Mouse (Mus musculus) heart, adult 2 months (tissue): Measurements from ENCODE around the gene Etv2. TPM values are rescaled to one million over a fixed set of nuclear protein-coding genes. Genes with fewer than 3 reads are reported as not detected.

Experiments
- DNase-seq, 2 experiments: peaks; one replicate each; pipeline ENCODE4 v3.0.0; 2021
- H3K27ac ChIP-seq: fragments of 200-600 bp; 2 replicates; pipeline ENCODE4 v1.8.1; 2022
- H3K27me3 ChIP-seq: fragments of 200-500 bp; 2 replicates; pipeline ENCODE4 v1.6.1; 2012; ENCODE audit warnings: mild to moderate bottlenecking, low read length, inconsistent platforms, mixed read lengths; ENCODE audit not compliant: control insufficient read depth, insufficient read depth
- H3K36me3 ChIP-seq: fragments of 200-500 bp; 2 replicates; pipeline ENCODE4 v1.6.1; 2012; ENCODE audit warnings: low read length, inconsistent platforms; ENCODE audit not compliant: control insufficient read depth, insufficient read depth
- H3K4me1 ChIP-seq: fragments of 200-500 bp; 2 replicates; pipeline ENCODE4 v1.6.1; 2011; ENCODE audit warnings: low read length; ENCODE audit not compliant: control insufficient read depth, insufficient read depth
- H3K4me3 ChIP-seq: fragments of 200-600 bp; 2 replicates; pipeline ENCODE4 v1.8.1; 2022
- H3K79me2 ChIP-seq: fragments of 200-500 bp; replicated peaks from 2 replicates; pipeline ENCODE4 v1.6.1; 2012; ENCODE audit warnings: mild to moderate bottlenecking, inconsistent platforms, low read length, moderate library complexity, mixed read lengths; ENCODE audit not compliant: control insufficient read depth, insufficient read depth
- H3K9ac ChIP-seq: fragments of 200-500 bp; 2 replicates; pipeline ENCODE4 v1.6.1; 2012; ENCODE audit warnings: low read depth, mild to moderate bottlenecking, control low read depth, inconsistent platforms, low read length, mixed read lengths
- CTCF ChIP-seq: fragments of 200-600 bp; IDR thresholded peaks from 2 replicates; pipeline ENCODE4 v1.8.1; 2022; ENCODE audit warnings: antibody characterized with exemption, mild to moderate bottlenecking, moderate library complexity
- EP300 ChIP-seq: fragments of 200-500 bp; IDR thresholded peaks from 2 replicates; pipeline ENCODE4 v1.6.1; 2011; ENCODE audit warnings: low read depth, low read length, control low read depth; ENCODE audit not compliant: insufficient read depth
- POLR2A ChIP-seq: fragments of 200-500 bp; IDR thresholded peaks from 2 replicates; pipeline ENCODE4 v1.6.1; 2011; ENCODE audit warnings: mild to moderate bottlenecking, low read depth, low read length, control low read depth; ENCODE audit not compliant: insufficient read depth
- WGBS: fragments of 180-500 bp; shearing (Covaris S2); methylation state at CpG from one replicate; pipeline ENCODE4 v1.1.7; 2018; 5-methylcytosine and 5-hydroxymethylcytosine counted together
- intact Hi-C: fragments of 180-260 bp; cut with DNase I; formaldehyde crosslinking; loops from one replicate; pipeline ENCODE4 v1.15.1; 2025
- polyA plus RNA-seq: library from polyadenylated mRNA; depleted of rRNA; stranded (reverse); fragments of >200 nt; gene quantifications from 2 replicates; pipeline ENCODE4 v1.2.3, GENCODE M21; 2012
- total RNA-seq, 2 experiments: library from RNA; stranded (reverse); gene quantifications; 2 replicates each; pipeline ENCODE4 v1.2.3; 2021

The Etv2 gene
- total and polyA plus RNA-seq, 3 experiments, result not detected

DNA sequence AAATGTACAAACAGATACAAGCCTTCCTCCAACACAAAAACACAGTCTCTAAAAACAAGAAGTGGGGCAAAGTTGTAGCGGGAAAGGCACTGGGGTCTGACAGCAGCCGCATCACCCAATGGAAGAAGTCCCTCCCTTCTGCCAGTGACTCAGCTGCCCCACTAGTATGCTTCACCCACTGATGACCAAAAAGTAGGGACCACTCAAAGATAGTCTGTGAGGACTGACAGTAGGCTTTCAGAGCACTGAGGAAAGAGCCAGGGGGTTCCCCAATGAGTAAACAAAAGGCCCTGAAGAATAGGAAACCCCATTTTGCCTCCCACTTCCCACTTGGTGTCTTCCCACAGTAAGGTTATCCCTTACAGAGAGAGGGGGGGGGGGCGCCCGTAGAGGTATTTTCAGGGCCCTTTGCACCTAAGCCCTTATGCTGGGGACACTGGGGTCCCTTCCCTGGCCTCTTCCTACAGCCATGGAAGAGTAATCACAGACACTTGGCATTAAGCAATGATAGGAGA is 41.1 kb downstream of the Etv2 start:
- 49% methylated on average over 4 of the region's 4 CpGs for WGBS
- DNase-seq, result no peak
- Histone ChIP-seq H3K4me1 (no peaks in the 10 kb centered on the region), H3K27ac (no peak overlapping the region), H3K9ac (no peak overlapping the region), H3K27me3 (no peaks in the 10 kb centered on the region), H3K79me2 (no peaks in the 10 kb centered on the region), H3K4me3 (no peak overlapping the region), H3K36me3 (no peaks in the 10 kb centered on the region)
- no peak for TF ChIP-seq EP300
- no peak for TF ChIP-seq CTCF
- TF ChIP-seq POLR2A, result no peak
- intact Hi-C loops, result loop anchor here (5.0 to 10.0 kb wide), 2 partner anchors 268 to 360 kb away; partner anchors contain the start of genes Ffar1 and Usf2

DNA sequence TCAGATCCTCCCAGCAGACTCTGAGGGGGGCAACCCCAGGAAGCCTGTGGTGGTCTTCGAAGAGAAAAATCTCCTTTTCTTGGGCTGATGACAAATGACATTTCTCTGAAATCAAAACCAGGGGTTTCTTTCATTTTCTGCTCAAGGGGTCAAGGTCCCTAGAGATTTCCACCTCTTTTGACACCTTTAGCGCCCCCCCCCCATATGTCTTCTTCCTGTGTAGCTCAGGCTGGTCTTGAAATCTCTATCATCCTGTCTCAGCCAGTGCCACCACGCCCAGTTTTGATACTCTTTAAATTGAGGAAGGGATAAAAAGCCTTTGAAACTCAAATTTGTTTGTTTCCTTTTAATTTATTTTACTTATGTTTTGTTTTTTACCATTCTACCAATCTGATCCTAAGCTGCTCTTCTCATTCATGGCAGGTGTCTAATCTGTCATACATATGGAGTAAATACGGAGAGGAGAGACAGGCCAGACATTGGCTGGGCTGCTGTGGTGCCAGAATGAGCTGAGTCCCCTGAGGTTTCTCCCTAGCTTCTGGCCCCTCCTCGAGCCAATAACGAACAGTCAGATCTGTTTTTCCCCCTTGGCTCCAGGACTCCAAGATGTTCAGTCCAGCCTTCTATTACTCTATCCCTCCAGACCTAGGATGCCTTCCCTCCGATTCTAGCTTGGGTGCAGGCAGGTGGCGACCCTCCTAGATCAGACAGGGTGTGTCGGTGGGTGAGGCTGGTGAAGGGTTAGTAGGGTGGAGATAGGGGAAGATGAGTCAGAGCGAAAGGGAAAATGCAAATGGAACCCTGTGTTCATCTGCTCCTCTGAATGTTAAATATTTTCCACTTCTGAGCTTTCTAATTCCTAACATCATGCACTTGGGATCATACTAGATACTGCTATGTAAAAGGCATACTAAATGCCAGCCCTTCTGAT is 41.8 kb downstream of the Etv2 start:
- TF ChIP-seq POLR2A, result no peak
- no peak for TF ChIP-seq EP300
- TF ChIP-seq CTCF, result no peak
- no peaks in the 10 kb centered on the region for H3K36me3 ChIP-seq
- no peaks in the 10 kb centered on the region for H3K79me2 ChIP-seq
- WGBS, result 59% methylated on average over 10 of the region's 10 CpGs
- H3K4me3 ChIP-seq, result no peak overlapping the region
- H3K27me3 ChIP-seq, result no peaks in the 10 kb centered on the region
- DNase-seq, result no peak
- intact Hi-C loops, result loop anchor here (5.0 to 10.0 kb wide), 2 partner anchors 268 to 361 kb away; partner anchors contain the start of genes Ffar1 and Usf2
- no peak overlapping the region for H3K27ac ChIP-seq
- H3K4me1 ChIP-seq, result no peaks in the 10 kb centered on the region
- no peak overlapping the region for H3K9ac ChIP-seq

DNA sequence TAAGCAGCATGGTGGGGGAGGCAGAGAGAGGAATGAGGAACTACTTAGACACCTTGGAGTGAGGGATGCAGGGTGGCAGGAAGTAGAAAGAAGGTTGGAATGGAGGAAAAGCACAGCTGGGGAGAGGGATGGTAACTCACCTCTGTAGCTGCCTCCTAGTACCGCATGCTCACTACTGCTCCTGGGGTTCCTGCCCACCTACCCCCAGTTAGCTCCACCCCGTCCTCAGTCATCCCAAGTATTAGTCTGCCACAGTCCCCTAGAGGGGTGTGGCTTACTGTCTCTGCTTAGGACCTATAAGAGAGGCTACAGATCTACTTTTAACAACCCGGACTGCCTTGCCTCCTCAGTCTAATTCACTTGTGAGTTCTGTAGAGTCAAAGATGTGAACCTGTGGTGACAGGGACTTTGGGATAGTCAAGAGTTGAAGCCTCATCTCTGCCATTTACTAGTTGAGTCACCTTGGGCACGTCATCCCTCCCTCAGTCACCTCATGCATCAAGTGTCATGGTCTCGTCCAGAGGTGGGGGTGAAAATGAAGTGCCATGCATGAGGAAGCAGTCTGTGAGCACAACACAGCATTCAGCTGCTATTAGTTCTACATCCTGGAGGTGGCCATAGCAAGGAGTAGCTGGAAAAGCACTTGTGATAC is 42.8 kb downstream of the Etv2 start:
- TF ChIP-seq EP300, result no peak
- no peaks in the 10 kb centered on the region for H3K36me3 ChIP-seq
- intact Hi-C loops, result loop anchor here (5.0 to 10.0 kb wide), 2 partner anchors 269 to 362 kb away; partner anchors contain the start of genes Ffar1 and Usf2
- H3K79me2 ChIP-seq, result no peaks in the 10 kb centered on the region
- no peak overlapping the region for H3K4me3 ChIP-seq
- no peak overlapping the region for H3K9ac ChIP-seq
- H3K27ac ChIP-seq, result no peak overlapping the region
- DNase-seq, result no peak
- H3K4me1 ChIP-seq, result no peaks in the 10 kb centered on the region
- WGBS, result 52% methylated on average over 5 of the region's 5 CpGs
- no peaks in the 10 kb centered on the region for H3K27me3 ChIP-seq

DNA sequence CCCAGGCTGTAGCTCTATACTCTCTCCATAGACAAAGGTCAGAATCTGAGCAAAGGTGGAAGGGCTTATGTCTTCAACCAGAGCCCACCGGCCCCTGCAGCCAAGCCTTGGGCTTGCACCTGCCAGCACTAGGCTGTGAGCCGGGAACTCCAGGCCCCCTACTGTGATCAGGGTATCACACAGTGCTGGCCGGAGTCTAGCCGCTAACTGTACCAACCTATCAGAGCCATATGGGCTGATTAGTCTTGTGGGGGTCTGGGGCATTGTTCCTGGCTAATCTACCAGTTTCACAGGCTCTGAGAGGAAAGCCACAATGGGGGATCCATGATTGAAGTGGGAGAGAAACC is 44.1 kb downstream of the Etv2 start:
- Histone ChIP-seq H3K4me3 (no peak overlapping the region), H3K4me1 (no peaks in the 10 kb centered on the region), H3K9ac (no peak overlapping the region), H3K27me3 (no peaks in the 10 kb centered on the region), H3K36me3 (no peaks in the 10 kb centered on the region), H3K79me2 (peaks cover 1% of the 10 kb centered on the region), H3K27ac (no peak overlapping the region)
- DNase-seq, result no peak
- TF ChIP-seq CTCF (no peak), POLR2A (no peak), EP300 (no peak)
- intact Hi-C loops, result loop anchor here (5.0 to 10.0 kb wide), 2 partner anchors 271 to 363 kb away; partner anchors contain the start of genes Ffar1 and Usf2
- 74% methylated on average over 4 of the region's 4 CpGs for WGBS

GRCm38 (mm10) chr7:30590927-30591604 is 44.6 kb downstream of the Etv2 start:
- DNase-seq, result no peak
- no peak for TF ChIP-seq EP300
- no peak for TF ChIP-seq POLR2A
- TF ChIP-seq CTCF, result no peak
- Histone ChIP-seq H3K9ac (no peak overlapping the region), H3K4me1 (no peaks in the 10 kb centered on the region), H3K27me3 (no peaks in the 10 kb centered on the region), H3K79me2 (peaks cover 1% of the 10 kb centered on the region), H3K4me3 (no peak overlapping the region), H3K27ac (no peak overlapping the region), H3K36me3 (no peaks in the 10 kb centered on the region)
- 80% methylated on average over 9 of the region's 9 CpGs for WGBS
- intact Hi-C loops, result loop anchor here (5.0 to 10.0 kb wide), 2 partner anchors 271 to 364 kb away; partner anchors contain the start of genes Ffar1 and Usf2
